Mouse (Mus musculus): ENCODE measurements around the gene Ppdpf. TPM values are rescaled to one million over a fixed set of nuclear protein-coding genes. Genes with fewer than 3 reads are reported as not detected.

Ppdpf gene
- total and polyA plus RNA-seq, 2 experiments from 2014 or later: 145 to 155 TPM

GRCm38 (mm10) chr2:181193044-181193443 lies 6.0 kb downstream of the Ppdpf start:
- peaks cover 6% of the 10 kb centered on the region for H3K4me1 ChIP-seq (ENCODE audit: control insufficient read depth, insufficient read depth)
- H3K9me3 ChIP-seq (replicated peaks; ENCODE audit: control insufficient read depth, low read length): no peaks in the 10 kb centered on the region
- no peak overlapping the region for H3K4me2 ChIP-seq (ENCODE audit: low read depth, low read length)
- ATAC-seq (ENCODE audit: insufficient read depth, low read depth): no peak
- WGBS: 59% methylated on average over 3 of the region's 3 CpGs
- DNase-seq (ENCODE audit: low spot score): no peak
- TF ChIP-seq CTCF (IDR thresholded peaks at IDR 0.05; ENCODE audit: low read depth): no peak
- H3K36me3 ChIP-seq (replicated peaks; ENCODE audit: control insufficient read depth, insufficient read depth, low read length): no peaks in the 10 kb centered on the region
- H3K27ac ChIP-seq (ENCODE audit: low read depth): no peak overlapping the region
- H3K27me3 ChIP-seq (ENCODE audit: control insufficient read depth, insufficient read depth, low read length): no peaks in the 10 kb centered on the region
- H3K4me3 ChIP-seq (ENCODE audit: low read depth, low read length): no peak overlapping the region
- H3K9ac ChIP-seq (replicated peaks; ENCODE audit: low read depth, low read length): no peak overlapping the region

DNA sequence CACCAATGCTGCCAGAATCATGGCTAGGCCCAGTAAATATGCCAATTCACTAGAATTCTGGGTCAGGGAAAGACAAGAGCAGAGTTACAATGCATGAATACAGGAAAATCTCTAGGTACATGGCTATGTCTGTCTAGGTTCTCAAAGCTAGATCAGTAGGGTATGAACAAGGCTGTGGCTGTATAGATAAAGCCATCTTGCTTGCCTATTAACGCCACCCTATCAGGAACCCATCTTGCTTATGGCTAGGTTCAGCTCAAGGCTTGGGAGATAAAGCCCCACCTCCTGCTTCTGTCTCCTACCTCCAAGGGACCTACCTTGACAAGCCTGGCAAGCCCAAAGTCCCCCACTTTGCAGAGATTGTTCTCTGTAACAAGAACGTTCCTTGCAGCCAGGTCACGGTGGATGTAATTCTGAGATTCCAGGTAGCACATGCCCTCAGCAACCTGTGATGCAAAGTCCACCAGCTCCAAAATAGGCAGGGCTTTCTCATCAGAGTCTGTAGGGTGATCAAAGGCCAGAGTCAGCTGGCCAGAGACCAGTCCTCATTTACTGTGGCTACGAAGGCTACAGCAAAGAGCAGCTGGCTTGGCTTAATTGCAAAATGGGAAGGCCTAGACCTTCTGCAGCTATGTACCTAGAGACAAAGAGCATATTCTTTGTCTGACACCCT lies 9.7 kb downstream of the Ppdpf start:
- WGBS: 78% methylated on average over 4 of the region's 4 CpGs
- no peak overlapping the region for H3K4me2 ChIP-seq (ENCODE audit: low read depth, low read length)

DNA sequence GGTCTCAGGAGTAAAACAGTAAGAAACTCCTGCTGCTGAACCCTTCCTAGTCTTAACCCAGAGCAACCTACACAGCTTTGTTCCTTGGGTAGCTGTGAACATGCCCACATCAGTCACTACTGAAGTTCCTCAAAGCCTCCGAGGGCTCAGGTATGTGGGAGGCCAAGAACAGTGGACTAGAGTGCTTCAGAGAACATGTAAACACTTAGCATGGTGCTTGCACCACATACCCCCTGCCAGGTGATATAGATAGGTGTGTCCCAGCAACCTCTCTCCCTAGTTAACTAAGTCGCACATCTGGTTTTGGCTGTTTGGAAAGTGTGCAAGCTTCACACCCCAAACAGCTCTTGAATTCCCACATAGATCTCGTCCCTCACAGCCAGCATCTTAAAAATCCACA lies 14.6 kb downstream of the Ppdpf start:
- Histone ChIP-seq H3K9me3 (replicated peaks; ENCODE audit: control insufficient read depth, low read length) (no peaks in the 10 kb centered on the region), H3K4me2 (ENCODE audit: low read depth, low read length) (no peak overlapping the region), H3K27ac (ENCODE audit: low read depth) (no peak overlapping the region), H3K4me3 (ENCODE audit: low read depth, low read length) (no peak overlapping the region), H3K4me1 (ENCODE audit: control insufficient read depth, insufficient read depth) (no peaks in the 10 kb centered on the region), H3K27me3 (ENCODE audit: control insufficient read depth, insufficient read depth, low read length) (0 out of 2 replicates have a peak, but pooled peaks cover 8% of the 10 kb centered on the region), H3K36me3 (replicated peaks; ENCODE audit: control insufficient read depth, insufficient read depth, low read length) (no peaks in the 10 kb centered on the region), H3K9ac (replicated peaks; ENCODE audit: low read depth, low read length) (no peak overlapping the region)
- DNase-seq (ENCODE audit: low spot score): no peak
- TF ChIP-seq CTCF (IDR thresholded peaks at IDR 0.05; ENCODE audit: low read depth): no peak
- no peak for TF ChIP-seq EP300 (IDR thresholded peaks at IDR 0.05; ENCODE audit: low read depth)
- 52% methylated on average over 3 of the region's 3 CpGs for WGBS
- ATAC-seq (ENCODE audit: insufficient read depth, low read depth): no peak

More for the DNA sequence above, 9.7 kb downstream of the Ppdpf start:
- Histone ChIP-seq H3K27ac (ENCODE audit: low read depth) (no peak overlapping the region), H3K36me3 (replicated peaks; ENCODE audit: control insufficient read depth, insufficient read depth, low read length) (no peaks in the 10 kb centered on the region), H3K4me1 (ENCODE audit: control insufficient read depth, insufficient read depth) (no peaks in the 10 kb centered on the region), H3K27me3 (ENCODE audit: control insufficient read depth, insufficient read depth, low read length) (no peaks in the 10 kb centered on the region), H3K9me3 (replicated peaks; ENCODE audit: control insufficient read depth, low read length) (no peaks in the 10 kb centered on the region), H3K4me3 (ENCODE audit: low read depth, low read length) (no peak overlapping the region), H3K9ac (replicated peaks; ENCODE audit: low read depth, low read length) (no peak overlapping the region)
- DNase-seq (ENCODE audit: low spot score) (no peak), ATAC-seq (ENCODE audit: insufficient read depth, low read depth) (no peak)
- no peak for TF ChIP-seq EP300 (IDR thresholded peaks at IDR 0.05; ENCODE audit: low read depth)
- no peak for TF ChIP-seq CTCF (IDR thresholded peaks at IDR 0.05; ENCODE audit: low read depth)

GRCm38 (mm10) chr2:181202422-181202821 lies 15.4 kb downstream of the Ppdpf start, which contains the start of gene Ptk6:
Gene Ptk6, minus strand, starts transcription at chr2:181202789.
- Histone ChIP-seq H3K27me3 (ENCODE audit: control insufficient read depth, insufficient read depth, low read length) (0 out of 2 replicates have a peak, but pooled peaks cover 8% of the 10 kb centered on the region), H3K4me2 (ENCODE audit: low read depth, low read length) (no peak within 1 kb of the TSS), H3K27ac (ENCODE audit: low read depth) (no peak within 1 kb of the TSS), H3K9me3 (replicated peaks; ENCODE audit: control insufficient read depth, low read length) (no peaks in the 10 kb centered on the region), H3K4me1 (ENCODE audit: control insufficient read depth, insufficient read depth) (no peaks in the 10 kb centered on the region), H3K36me3 (replicated peaks; ENCODE audit: control insufficient read depth, insufficient read depth, low read length) (no peaks in the 10 kb centered on the region), H3K9ac (replicated peaks; ENCODE audit: low read depth, low read length) (no peak within 1 kb of the TSS), H3K4me3 (ENCODE audit: low read depth, low read length) (no peak within 1 kb of the TSS)
- DNase-seq (ENCODE audit: low spot score) (no peak), ATAC-seq (ENCODE audit: insufficient read depth, low read depth) (no peak)
- no peak for TF ChIP-seq CTCF (IDR thresholded peaks at IDR 0.05; ENCODE audit: low read depth)
- no peak for TF ChIP-seq EP300 (IDR thresholded peaks at IDR 0.05; ENCODE audit: low read depth)
- 71% methylated on average over 3 of the region's 3 CpGs for WGBS

GRCm38 (mm10) chr2:181202886-181203285 lies 15.8 kb downstream of the Ppdpf start:
- no peak overlapping the region for H3K4me2 ChIP-seq (ENCODE audit: low read depth, low read length)
- WGBS: 73% methylated on average over 6 of the region's 6 CpGs
- 0 out of 2 replicates have a peak, but pooled peaks cover 8% of the 10 kb centered on the region for H3K27me3 ChIP-seq (ENCODE audit: control insufficient read depth, insufficient read depth, low read length)
- no peaks in the 10 kb centered on the region for H3K4me1 ChIP-seq (ENCODE audit: control insufficient read depth, insufficient read depth)
- H3K36me3 ChIP-seq (replicated peaks; ENCODE audit: control insufficient read depth, insufficient read depth, low read length): no peaks in the 10 kb centered on the region
- no peak overlapping the region for H3K9ac ChIP-seq (replicated peaks; ENCODE audit: low read depth, low read length)
- no peak for ATAC-seq (ENCODE audit: insufficient read depth, low read depth)
- no peak overlapping the region for H3K4me3 ChIP-seq (ENCODE audit: low read depth, low read length)
- TF ChIP-seq CTCF (IDR thresholded peaks at IDR 0.05; ENCODE audit: low read depth): no peak
- no peak for TF ChIP-seq EP300 (IDR thresholded peaks at IDR 0.05; ENCODE audit: low read depth)
- no peak for DNase-seq (ENCODE audit: low spot score)
- H3K27ac ChIP-seq (ENCODE audit: low read depth): no peak overlapping the region
- no peaks in the 10 kb centered on the region for H3K9me3 ChIP-seq (replicated peaks; ENCODE audit: control insufficient read depth, low read length)

DNA sequence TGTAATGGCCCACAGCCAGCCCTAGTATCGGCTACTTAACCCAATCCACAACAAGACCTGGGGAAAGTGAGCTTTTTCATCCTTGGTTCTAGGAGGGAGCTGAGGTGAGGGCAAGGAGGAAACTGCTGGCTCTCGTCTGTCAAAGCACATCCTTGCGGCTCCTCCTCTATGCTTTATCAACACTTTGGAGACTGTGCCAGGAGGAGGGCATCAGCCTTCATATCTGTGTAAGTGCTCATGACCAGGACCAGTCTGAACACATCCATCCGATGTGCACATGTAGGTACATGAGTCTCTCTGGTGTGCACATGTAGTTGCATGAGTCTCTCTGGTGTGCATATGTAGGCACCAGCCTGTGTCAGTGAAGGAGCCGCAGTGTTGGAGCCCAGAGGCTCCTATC lies 18.6 kb downstream of the Ppdpf start:
- 66% methylated on average over 5 of the region's 5 CpGs for WGBS
- Histone ChIP-seq H3K36me3 (replicated peaks; ENCODE audit: control insufficient read depth, insufficient read depth, low read length) (no peaks in the 10 kb centered on the region), H3K4me2 (ENCODE audit: low read depth, low read length) (no peak overlapping the region), H3K27me3 (ENCODE audit: control insufficient read depth, insufficient read depth, low read length) (peaks cover 13% of the 10 kb centered on the region; the same call in 1 of the 2 replicates), H3K9ac (replicated peaks; ENCODE audit: low read depth, low read length) (no peak overlapping the region), H3K4me1 (ENCODE audit: control insufficient read depth, insufficient read depth) (no peaks in the 10 kb centered on the region), H3K4me3 (ENCODE audit: low read depth, low read length) (no peak overlapping the region), H3K9me3 (replicated peaks; ENCODE audit: control insufficient read depth, low read length) (no peaks in the 10 kb centered on the region), H3K27ac (ENCODE audit: low read depth) (no peak overlapping the region)
- TF ChIP-seq EP300 (IDR thresholded peaks at IDR 0.05; ENCODE audit: low read depth): no peak
- TF ChIP-seq CTCF (IDR thresholded peaks at IDR 0.05; ENCODE audit: low read depth): no peak
- DNase-seq (ENCODE audit: low spot score) (no peak), ATAC-seq (ENCODE audit: insufficient read depth, low read depth) (no peak)
